Mouse (Mus musculus) liver, adult (tissue): Measurements from ENCODE around the gene Bach2.

Experiments used
- GATA4 ChIP-seq: IDR thresholded peaks from 2 replicates; pipeline ENCODE4 v1.6.1; 2014; ENCODE audit warnings: mild to moderate bottlenecking, low read length; ENCODE audit not compliant: insufficient replicate concordance

Gene Bach2

GRCm38 (mm10) chr4:32440740-32441072 lies 202.1 kb downstream of the Bach2 start:
- no peak for TF ChIP-seq GATA4

- TF ChIP-seq GATA4: no peak
Measured at GRCm38 (mm10) chr4:32444671-32445196, 206.1 kb downstream of the Bach2 start.

DNA sequence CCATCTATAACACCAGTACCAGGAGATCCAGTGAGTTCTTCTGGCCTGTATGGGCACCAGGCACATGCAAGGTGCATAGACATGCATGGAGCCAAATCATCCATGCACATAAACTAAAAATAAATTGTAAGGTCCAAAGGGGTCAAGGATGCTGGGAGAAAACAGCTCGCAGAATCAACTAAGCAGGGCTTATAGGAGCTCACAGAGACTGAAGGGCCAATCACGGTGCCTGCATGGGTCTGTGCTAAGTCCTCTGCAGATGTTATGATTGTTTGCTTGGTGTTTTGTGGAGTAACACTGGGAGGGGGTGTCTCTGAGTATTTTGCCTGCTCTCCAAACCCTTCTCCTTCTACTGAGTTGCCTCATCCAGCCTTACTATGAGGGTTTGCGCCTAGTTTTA lies 209.2 kb downstream of the Bach2 start:
- no peak for TF ChIP-seq GATA4

- TF ChIP-seq GATA4: no peak
Measured at GRCm38 (mm10) chr4:32461986-32462385, 223.4 kb downstream of the Bach2 start.

- TF ChIP-seq GATA4: no peak
Measured at GRCm38 (mm10) chr4:32463065-32463464, 224.5 kb downstream of the Bach2 start.

GRCm38 (mm10) chr4:32464540-32464939 lies 225.9 kb downstream of the Bach2 start:
- TF ChIP-seq GATA4: no peak

DNA sequence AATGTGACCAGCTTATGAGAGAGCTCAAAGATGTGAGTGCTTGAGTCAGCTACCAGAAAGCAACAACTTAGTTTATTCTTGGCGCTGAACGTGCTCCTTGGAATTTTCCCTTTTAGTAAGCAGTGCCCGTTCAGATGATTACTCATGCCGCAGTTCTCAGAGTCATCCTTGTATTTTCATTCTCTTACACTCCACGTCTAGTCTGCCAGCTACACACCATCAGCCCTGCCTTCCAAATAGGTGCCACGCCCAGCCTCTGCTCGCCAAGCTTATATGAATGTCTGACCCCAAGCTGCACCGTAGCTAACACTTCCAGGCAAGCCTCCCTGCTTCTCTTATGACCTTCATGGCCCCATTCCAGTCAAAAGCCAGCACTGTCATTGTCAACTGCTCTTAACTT lies 227.4 kb downstream of the Bach2 start:
- no peak for TF ChIP-seq GATA4

DNA sequence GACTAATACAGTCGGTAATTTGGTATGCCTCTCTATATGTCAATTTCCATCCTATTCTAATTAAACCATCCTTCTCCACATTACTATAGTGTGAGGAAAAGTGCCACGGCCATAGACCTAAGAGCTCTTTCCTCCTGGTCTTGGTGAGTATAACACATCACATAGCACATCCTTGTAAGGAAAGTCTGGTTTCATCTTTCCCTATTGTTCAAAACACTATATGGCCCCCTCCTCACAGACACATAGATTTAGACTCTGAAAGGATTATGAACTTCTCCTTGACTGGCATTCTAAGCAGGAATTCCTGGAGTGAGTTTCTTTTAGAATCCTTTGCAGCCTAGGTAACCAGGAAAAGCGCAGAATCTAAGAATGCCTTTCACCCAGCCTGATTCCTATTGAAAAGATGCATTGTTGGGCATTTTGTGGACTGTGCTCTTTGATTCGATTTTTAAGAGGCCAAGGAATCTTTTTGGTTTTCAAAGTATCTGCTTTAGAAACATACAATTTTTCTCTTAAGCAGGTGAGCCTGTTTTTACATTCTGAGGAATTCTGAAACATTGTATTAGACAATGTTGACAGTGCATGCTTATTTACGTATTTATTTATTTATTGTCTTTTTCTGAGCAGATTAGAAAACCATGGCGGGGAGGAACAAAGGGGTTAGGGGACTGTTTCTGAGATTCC lies 239.5 kb downstream of the Bach2 start:
- no peak for TF ChIP-seq GATA4

- no peak for TF ChIP-seq GATA4
Measured at GRCm38 (mm10) chr4:32479231-32479630, 240.6 kb downstream of the Bach2 start.

GRCm38 (mm10) chr4:32479801-32480700 lies 241.4 kb downstream of the Bach2 start:
- TF ChIP-seq GATA4: no peak

DNA sequence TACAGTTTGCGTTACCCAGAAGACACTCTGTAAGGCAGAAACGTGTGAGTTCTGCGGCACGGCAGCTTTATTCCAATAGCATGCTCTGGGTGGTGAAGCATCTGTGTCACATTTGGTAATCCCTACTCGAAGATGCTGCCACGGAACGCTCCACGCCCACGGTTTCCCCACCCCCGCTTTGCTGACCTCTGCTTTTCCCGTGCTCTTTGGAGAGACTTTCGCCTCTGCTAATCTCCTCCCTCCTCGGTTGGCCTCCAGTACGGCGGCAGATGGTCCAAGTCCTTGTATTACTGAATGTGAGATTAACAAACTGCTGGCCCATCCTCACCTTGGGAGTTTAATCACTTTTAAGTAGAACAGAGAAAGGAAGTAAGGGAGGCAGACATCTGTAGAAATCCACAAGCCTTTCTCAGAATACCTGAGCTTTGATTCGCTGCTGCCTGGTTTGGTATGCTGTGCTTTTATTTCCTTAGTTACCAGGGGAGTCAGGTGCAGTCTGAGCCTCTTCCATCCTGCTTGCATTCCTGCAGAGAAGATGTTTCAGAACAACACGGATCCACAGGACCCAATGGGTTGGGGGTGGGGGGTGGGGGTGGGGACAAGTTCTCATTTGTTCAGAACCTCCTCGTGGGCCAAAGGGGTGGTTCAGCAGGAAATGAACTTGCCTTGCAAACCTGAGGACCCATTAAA lies 242.9 kb downstream of the Bach2 start:
- TF ChIP-seq GATA4: no peak

DNA sequence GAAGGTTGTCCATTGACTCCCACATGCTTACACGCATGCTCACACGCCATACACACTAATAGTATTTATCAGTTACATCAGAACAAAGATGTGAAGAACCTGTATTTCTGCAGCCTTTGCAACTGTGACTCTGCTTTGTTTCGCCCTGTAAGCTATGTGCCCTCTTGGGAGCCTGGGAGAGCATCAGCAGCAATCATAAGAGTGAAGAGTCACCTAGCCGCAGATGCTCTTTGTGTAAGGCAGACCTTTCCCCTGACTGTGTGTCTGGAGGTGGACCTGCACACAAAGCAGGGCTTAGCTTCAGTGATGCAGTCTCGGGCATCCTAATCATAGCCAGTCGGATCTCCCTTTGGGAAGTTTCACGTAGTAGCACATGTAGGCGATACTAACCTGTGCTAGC lies 243.5 kb downstream of the Bach2 start:
- TF ChIP-seq GATA4: no peak

DNA sequence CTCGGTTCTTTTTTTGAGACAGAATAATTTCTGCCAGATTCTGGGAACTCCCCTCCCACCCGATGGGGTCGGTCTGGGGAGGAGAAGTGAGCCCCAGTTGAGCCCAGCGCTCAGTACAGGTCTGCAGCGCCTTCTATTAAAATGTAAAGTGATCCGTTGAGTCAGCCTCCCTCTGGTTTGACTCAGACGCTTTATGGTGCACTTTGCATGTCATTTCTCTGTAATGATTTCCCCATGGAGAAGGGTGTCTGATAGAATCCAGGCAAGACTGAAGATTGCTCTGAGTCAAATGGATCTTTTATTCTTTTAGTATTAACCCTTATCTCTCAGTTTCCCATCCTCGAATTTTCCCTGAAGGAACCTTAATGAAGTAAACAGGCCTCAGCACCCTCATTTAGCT lies 244.3 kb downstream of the Bach2 start:
- no peak for TF ChIP-seq GATA4

- TF ChIP-seq GATA4: no peak
Measured at GRCm38 (mm10) chr4:32485848-32486247, 247.2 kb downstream of the Bach2 start.

DNA sequence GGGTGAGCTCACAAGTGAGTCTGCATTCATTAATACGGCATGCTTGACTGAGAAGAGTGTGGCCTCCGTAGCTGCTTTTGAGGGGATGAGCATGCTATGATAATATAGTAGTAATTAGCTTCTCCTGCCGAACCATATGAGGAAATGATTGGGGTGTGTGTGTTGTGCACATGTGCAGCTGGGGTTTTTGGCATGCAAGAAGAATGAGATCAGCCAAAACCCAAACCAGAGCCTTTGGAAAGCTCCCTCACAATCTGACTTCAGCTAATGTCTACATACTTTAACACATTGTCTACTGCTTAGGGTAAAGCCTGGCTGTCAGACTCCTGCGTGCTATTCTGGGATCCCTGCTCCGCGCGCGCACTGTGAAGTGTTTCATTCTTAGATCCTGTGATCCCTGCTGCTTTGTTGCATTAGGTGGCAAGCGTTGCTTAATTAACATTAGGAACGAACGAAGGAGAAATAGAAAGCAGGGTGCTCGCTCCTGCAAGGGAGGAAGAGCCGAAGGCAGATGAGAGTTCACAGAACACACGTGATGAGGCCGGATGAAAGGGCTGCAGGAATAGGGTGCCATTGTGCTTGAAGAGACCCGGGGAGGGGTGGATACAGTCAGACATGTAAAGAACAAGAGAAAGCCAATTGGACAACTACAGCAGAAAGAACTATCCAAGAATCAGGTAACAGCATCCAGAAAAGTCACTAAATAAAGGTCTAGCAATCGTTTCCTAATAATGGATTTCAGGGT lies 248.2 kb downstream of the Bach2 start:
- no peak for TF ChIP-seq GATA4
